Mouse (Mus musculus) megakaryocyte-erythroid progenitor cell, adult 5 weeks (primary cell): ENCODE results near the gene Lum. TPM values are rescaled to one million over a fixed set of nuclear protein-coding genes. Genes with fewer than 3 reads are reported as not detected.

Experiments used
- polyA plus RNA-seq: library from polyadenylated mRNA; stranded (reverse); fragments of >175 nt; gene quantifications from 2 replicates; pipeline ENCODE4 v1.2.3, GENCODE M21; 2012

Gene Lum
- polyA plus RNA-seq = not detected in 2 replicates

DNA sequence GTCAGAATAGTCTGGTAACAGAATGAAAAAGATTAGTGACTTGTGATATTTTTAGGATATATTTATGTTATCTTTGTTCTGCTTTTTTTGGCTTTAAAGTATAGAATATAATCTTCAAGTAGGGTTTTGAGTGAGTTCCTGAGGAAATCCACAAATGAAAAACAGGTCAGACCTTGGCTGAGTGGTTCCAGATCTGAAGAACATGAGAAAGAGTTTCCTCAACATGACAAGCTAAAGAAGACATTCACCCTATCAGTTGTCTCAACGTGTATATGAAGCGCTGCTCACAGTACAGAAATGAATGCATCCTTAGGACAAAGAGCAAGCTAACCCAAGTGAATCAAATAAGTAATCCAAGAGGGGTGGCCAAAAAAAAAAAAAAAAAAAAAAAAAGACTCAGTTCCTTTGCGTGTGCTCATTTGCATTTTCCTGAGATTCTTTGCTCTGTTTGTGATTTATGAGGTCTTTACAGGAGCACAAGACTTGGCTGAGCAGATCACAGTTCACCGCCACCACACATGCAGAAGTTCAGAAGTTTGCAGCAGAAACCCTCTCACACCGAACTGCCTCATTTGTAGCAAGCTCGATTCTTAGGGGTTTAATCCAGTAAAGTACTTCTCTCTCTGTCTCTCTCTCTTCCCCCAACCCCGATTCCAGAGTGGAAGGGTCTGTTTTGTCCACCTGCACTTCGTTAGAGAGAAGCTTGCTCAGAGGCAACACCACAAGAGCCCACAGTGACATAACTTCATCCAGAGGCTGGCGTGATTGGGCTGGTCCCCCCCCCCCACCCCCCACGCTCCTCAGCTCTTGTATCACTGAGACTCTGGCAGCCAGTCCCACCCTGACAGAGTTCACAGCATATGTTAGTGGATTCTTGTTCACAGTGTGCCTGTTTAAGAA is at the start of gene Lum:
Lum (plus strand) TSS at position 172 of the 900 bp plus-strand sequence.

GRCm38 (mm10) chr10:97606579-97606978 is 41.7 kb downstream of the Lum start, which contains the start of gene Kera:
TSS of gene Kera (plus strand) at chr10:97606879.

Other genes starting within 250 kb of the Lum start
- gene Dcn, start 85.5 kb upstream of the Lum start, polyA plus RNA-seq = not detected in 2 replicates
- gene Kera, start 41.8 kb downstream of the Lum start, polyA plus RNA-seq = not detected in 2 replicates
- gene Epyc, start 78.9 kb downstream of the Lum start, polyA plus RNA-seq = not detected in 2 replicates
- not detected in 2 replicates for gene Ccer1, start 127.9 kb downstream of the Lum start, polyA plus RNA-seq
- not detected in 2 replicates for gene C030005K15Rik, start 161.6 kb downstream of the Lum start, polyA plus RNA-seq